Mouse (Mus musculus) splenic B cell, adult 2 months (primary cell): ENCODE results near the gene Itpr2.

ENCODE experiments used
- DNase-seq: peaks from one replicate; pipeline ENCODE4 v3.0.0-alpha.2; 2011; ENCODE audit warnings: low read depth, low spot score
- H3K27me3 ChIP-seq: 2 replicates; pipeline ENCODE4 v1.6.1; 2012; ENCODE audit warnings: mild to moderate bottlenecking, low read length, moderate library complexity, mixed read lengths; ENCODE audit not compliant: control insufficient read depth, poor library complexity, insufficient read depth, severe bottlenecking
- H3K36me3 ChIP-seq: 2 replicates; pipeline ENCODE4 v1.6.1; 2012; ENCODE audit warnings: mild to moderate bottlenecking, low read length, moderate library complexity, mixed read lengths; ENCODE audit not compliant: control insufficient read depth, poor library complexity, insufficient read depth, severe bottlenecking

Itpr2 gene

DNA sequence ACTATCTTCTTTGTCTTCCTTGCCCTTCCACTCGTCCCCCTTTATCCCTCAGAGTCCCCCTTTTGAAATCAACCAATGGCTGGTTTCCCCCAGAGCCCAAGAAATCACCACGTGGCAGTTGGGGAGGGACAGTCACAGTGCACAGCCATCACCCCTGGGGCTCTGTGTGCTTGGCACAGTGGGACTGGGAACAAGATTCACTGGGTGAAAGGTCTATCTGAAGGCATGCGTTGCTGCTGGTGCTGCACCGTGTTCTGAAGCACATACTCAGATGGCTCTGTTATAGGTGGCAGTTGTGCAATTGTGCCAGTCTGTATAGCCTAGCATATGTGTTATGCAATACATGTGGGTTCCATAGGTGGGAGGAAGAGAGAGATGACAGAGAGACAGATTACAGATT lies 154.5 kb downstream of the Itpr2 start:
- DNase-seq: no peak
- H3K36me3 ChIP-seq: peaks cover 11% of the 10 kb centered on the region; the same call in 1 of the 2 replicates
- no peaks in the 10 kb centered on the region for H3K27me3 ChIP-seq

DNA sequence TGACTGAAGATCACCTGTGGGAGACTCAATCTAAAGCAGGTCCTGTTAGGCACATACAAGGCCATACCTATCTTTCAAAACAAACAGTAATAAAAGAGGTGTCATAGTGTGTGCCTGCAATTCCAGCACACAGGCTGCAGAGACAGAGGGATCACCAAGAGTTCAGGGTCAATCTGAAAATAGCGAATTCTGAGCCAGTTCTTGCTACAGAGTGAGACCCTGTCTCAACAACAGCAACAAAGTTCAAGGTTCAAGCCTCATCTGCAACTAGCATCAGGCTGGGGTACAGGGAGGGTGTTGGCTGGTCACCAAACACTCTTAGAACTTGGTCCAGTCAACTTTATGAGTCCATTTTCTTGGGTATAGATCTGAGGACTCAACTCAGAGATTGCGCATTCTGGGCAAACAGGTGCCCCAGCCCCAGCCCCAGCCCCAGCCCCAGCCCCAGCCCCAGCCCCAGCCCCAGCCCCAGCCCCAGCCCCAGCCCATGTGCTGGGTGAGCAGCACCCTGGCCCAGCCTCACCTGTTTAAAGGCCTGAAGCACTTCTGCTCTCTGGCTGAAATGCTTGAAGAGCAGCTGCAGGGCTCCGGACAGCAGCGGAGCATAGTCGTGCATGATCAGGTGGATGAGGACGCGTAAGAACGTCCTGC lies 155.4 kb downstream of the Itpr2 start:
- DNase-seq: no peak
- H3K36me3 ChIP-seq: peaks cover 11% of the 10 kb centered on the region; the same call in 1 of the 2 replicates
- no peaks in the 10 kb centered on the region for H3K27me3 ChIP-seq

DNA sequence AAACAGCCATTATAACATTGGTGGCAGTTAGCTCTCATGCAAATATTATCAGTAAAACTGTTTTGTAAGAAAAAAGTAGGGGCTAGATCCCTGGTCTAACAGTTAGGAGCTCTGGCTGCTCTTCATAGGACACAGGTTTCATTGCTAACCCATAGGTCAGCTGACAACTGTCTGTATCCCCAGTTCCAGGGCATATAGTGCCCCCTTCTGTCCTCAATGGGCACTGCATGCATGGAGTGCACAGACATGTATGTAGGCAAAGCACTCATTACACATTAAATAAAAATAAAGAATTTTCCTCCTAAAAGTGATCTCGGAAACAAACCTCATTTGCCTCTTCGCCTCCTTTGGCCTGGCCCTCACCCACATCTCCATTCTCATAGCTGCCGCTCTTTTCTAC lies 157.3 kb downstream of the Itpr2 start:
- peak; percentile 60 for DNase-seq
- H3K27me3 ChIP-seq: no peaks in the 10 kb centered on the region; the same call in 1 of the 2 replicates
- H3K36me3 ChIP-seq: peaks cover 11% of the 10 kb centered on the region

DNA sequence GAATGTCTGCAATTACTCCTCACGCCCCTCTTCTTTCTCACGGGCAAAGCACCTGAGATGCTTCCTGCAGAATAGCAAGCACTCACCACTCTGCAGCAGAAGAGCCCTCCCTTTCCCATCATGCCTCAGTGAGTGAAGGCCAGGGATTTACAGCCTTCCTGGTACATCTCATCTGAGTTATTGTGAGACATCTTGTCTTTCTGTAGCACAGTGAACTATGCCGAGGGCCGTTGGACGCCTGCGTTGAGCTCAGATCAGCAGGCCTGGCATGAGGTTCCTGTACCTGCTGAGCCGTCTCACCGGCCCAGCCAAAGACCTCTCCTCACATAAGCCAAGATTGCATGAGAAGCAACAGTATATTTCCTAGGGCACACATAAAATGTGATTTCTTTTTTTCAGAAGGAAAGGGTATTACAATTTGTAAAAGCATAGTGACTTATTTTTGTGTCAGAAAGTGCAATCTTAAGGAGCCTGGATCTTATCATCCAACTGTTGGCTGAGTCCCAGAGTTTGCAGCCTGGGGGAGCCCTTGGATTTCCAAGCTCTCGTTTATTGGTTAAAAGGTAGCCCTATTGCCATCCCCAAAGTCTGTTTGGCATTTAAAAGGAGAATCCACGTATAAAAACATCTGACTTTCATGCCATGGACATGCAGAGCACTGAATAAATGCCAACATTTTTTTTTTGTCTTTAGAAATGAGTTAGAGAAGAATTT lies 158.2 kb downstream of the Itpr2 start:
- no peak for DNase-seq
- H3K27me3 ChIP-seq: no peaks in the 10 kb centered on the region; the same call in 1 of the 2 replicates
- peaks cover 11% of the 10 kb centered on the region for H3K36me3 ChIP-seq

DNA sequence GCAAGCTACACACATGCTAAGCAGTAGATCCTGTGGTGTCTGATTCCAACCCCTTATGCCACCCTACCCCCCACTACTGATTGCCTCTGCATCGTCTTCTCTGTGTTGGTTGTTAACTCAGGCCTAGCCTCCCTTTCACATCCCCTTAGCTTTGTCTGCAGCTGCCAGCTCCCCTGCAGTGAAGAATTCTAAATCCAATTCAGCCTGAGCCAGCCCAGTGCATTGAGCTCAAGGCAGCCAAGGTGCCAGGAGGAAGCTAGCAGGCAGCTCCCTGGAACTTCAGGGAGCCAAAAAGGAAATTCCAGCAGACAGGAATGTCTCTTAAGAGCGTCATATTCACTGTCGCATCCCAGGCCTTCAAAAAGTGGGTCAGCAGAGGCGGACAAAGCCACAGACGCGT lies 159.0 kb downstream of the Itpr2 start:
- Histone ChIP-seq H3K27me3 (no peaks in the 10 kb centered on the region; the same call in 1 of the 2 replicates), H3K36me3 (peaks cover 13% of the 10 kb centered on the region)
- no peak for DNase-seq

DNA sequence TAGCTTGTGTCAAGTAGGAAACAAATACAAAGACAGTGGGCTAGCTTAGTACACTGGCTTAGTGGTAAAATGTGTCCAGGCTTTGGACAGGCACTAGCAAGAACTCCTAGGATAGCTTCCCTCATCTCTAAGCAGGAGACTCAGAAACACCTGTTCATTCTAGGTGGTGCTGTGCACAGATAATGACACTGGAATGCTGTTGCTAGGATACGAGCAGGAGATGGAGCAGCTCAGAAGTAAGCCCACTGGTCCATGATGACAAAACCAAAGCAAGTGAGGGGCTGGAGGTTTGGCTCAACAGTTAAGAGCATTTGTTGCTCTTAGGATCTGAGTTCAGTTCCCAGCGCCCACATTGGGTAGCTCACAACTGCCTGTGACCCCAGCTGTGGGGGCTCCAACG lies 160.1 kb downstream of the Itpr2 start:
- no peak for DNase-seq
- H3K27me3 ChIP-seq: no peaks in the 10 kb centered on the region; the same call in 1 of the 2 replicates
- peaks cover 13% of the 10 kb centered on the region for H3K36me3 ChIP-seq

DNA sequence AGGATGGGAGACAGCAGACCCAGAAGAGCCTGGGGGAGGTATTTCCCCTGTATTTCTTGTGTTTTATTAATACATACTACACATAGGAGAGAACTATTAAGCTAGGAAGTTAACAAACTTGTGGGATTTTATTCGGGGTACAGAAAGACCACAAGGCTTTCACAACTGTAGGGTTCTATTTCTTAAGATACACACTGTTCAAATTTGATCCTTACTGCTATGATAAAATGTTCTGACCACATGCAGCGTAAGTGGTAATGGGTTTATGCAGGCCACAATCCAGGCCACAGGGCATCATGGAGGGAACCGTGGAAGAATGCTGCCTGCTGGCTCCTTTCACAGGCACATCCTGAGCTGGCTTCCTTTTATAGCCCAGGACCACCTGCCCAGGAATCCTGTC lies 160.6 kb downstream of the Itpr2 start:
- Histone ChIP-seq H3K27me3 (no peaks in the 10 kb centered on the region; the same call in 1 of the 2 replicates), H3K36me3 (peaks cover 13% of the 10 kb centered on the region)
- DNase-seq: no peak

DNA sequence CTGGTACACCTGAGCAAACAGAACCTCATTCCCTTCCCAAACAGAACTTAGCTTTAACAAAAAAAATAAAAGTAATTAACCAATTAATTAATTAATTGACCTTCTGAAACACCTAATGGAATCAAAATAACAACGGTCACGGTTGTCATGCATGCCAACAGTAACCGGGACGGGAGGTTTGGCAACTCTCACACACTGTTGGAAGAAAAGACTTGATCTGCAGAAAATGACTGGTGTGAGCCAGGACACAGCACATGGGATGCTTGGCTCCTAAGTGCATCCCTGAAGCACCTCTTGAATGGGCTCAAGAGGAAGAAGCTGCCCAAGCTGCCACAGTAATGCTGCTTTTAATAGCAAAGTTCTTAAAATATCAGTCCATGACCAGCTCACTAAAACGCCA lies 161.1 kb downstream of the Itpr2 start:
- Histone ChIP-seq H3K36me3 (peaks cover 13% of the 10 kb centered on the region), H3K27me3 (no peaks in the 10 kb centered on the region; the same call in 1 of the 2 replicates)
- no peak for DNase-seq

DNA sequence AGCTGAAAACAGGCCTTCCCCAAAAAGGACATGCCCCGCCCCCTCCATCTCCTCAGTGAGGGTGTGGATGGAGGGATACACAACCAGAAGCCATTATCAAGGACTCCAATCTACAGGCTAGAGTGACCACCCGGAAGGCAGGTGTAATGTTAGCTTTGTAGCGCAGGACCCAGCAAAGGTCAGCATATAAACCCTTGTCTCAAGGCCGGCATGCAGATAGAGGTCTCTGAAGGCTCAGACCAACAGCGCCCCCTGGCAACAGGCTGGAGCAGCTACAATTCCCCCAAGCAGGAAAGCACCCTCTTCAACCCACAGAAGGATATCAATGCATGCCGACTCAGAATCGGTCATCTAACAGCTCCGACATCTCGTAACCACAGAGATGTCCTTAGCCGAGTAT lies 162.2 kb downstream of the Itpr2 start:
- H3K36me3 ChIP-seq: peaks cover 17% of the 10 kb centered on the region
- no peaks in the 10 kb centered on the region; the same call in 1 of the 2 replicates for H3K27me3 ChIP-seq
- DNase-seq: peak; percentile 64

DNA sequence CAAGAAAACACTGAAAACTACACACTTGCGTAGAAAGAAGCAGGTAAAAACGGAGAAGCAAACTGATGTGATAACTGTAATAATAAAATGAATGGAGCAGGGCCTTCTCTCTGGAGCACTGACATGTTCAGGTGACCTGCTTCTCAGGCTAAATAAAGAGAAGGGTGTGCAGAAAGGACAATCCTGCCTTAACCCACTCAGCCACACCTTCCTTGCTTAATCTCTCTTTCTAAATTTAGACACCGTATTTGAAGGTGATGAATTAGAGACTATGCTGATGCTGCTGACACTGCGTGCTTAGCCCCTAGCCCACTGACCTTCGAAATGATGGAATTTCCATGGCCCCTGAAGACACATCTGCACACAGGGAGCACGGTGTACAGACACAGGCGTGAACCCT lies 164.8 kb downstream of the Itpr2 start:
- no peak for DNase-seq
- H3K36me3 ChIP-seq: peaks cover 10% of the 10 kb centered on the region

DNA sequence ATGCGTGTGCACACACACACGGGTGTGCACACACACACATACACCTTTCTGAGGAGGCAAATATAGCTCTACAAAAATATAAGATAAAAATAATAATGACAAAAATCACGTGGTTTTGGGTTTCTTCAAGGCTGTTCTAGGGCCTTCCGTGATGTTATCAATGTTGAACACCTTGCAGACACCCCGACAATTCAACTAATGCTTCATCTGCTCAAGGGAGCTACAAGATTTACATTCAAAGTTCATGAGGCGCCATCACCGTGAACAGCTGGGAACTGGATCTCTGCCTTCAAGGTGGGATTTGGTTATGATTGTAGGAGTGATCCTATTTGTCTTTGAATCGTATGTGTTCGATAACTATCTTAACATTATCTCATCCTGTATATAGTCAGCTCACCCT lies 166.8 kb downstream of the Itpr2 start:
- Histone ChIP-seq H3K27me3 (no peaks in the 10 kb centered on the region; the same call in 1 of the 2 replicates), H3K36me3 (peaks cover 8% of the 10 kb centered on the region)
- no peak for DNase-seq

More for the DNA sequence above, 164.8 kb downstream of the Itpr2 start:
- H3K27me3 ChIP-seq: no peaks in the 10 kb centered on the region; the same call in 1 of the 2 replicates

DNA sequence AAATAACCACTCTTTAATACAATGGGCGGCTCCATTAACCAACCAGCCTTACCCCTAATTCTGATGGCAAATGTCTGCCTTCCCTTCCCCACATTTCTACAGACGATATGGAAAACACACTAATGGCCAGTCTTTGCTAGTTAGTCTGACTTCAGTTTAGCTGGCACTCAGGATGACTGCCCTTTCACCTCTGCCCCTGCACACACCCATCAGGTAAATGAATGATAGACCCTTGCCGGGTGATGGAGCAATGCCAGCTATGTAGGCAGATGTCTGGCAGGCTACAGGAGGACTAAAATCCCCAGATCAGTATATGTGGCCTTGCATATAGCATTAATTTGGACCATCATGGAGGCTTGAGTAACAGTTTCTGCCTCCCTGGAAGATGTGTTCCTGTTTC lies 168.5 kb downstream of the Itpr2 start:
- H3K27me3 ChIP-seq: no peaks in the 10 kb centered on the region
- no peak for DNase-seq
- peaks cover 13% of the 10 kb centered on the region for H3K36me3 ChIP-seq

DNA sequence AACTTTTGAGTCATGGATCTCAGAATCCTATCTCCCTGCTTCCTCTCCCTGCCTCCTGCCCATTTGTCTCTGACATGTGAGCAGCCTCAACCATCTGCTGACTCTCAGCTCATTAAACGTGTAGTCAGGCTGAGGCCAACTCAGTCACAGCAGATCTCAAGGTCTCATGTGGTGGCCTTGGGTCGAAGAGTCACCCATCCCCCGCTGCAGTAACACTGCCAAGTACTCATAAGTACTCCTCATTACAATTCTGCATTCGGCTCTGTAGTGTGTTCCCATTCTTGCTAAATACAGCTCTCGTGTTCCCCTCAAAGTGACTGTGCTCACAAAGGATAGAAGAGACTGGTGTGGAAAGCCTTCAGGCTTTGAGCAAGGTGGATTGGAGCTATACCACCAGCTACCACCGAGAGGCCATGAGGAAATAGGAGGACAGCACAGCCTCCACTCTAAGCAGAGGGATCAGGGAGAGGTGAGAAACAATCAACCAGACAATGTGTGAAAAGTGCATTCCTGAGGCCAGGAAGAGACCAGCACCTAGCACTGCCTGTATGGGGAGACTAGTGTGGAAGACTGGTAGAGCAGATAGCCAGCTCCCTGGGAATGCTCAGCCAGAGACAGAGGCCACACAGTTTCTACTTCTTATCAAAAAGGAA lies 170.9 kb downstream of the Itpr2 start:
- H3K36me3 ChIP-seq: peaks cover 20% of the 10 kb centered on the region

DNA sequence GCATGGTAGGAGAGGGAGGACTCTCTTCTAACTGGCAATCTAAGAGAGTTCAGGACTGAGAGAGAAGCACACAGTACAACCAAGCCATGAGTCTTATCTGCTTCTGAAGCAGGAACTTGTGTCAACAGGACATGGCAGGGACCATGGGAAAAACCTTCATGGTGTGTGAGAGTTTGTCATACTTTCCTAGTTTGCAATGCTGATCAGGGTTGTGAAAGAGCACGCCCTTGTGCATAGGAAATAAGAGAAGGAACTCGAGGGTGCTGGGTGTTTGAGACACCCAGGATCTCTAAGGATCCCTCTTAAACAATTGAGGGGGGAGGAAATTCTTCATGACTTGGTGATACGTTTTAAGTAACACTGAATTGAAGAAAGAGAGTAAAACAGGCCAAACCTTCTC lies 172.9 kb downstream of the Itpr2 start:
- Histone ChIP-seq H3K36me3 (peaks cover 16% of the 10 kb centered on the region), H3K27me3 (no peaks in the 10 kb centered on the region)
- no peak for DNase-seq

More for the DNA sequence above, 170.9 kb downstream of the Itpr2 start:
- no peaks in the 10 kb centered on the region for H3K27me3 ChIP-seq
- DNase-seq: no peak

DNA sequence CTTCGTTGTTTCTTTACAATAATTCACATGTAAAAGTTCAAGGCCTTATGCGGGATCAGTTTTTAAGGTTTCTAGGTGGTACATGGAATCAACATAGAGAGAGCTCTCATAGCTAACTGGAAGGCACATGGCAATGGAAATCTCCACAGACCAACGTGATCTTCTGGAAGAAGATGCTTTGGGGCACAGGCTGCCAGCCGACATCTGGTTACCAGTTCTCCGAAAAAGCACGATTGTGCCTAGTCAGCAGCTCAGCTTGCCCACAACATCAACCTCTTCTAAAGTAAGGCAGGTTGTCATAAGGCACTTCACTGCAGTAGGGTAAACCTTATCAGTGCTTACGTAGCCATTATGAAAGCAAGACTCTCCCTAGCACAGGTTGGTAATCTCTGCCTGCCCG lies 175.4 kb downstream of the Itpr2 start:
- Histone ChIP-seq H3K27me3 (no peaks in the 10 kb centered on the region), H3K36me3 (peaks cover 22% of the 10 kb centered on the region)
- no peak for DNase-seq
